Comparison of ENCODE assay signal across 8 mouse cellular contexts in the genomic region with DNA sequence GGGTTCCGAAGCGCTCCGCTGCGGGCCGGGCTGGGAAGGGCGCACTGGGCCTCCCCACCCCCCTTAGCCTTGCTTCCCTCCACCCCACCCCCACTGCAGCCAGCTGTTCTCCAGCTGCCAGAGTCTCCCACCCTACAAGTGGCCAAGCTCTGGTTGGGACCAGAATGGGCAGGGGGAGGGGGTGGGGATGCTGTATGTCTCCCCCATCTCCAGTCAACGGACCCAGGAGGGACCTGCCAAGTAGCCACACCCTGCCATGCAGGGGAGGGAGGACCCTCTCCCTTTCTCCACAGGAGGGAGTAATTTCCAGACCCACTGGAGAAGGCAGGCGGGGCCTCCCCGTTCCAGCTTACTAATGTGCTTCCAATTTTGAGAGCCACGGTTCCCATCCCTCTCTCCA. TPM values are rescaled to one million over a fixed set of nuclear protein-coding genes. Genes with fewer than 3 reads are reported as not detected.
DNase-seq lines count a peak whose midpoint lies in the region; ATAC-seq and TF ChIP-seq lines count a peak whose summit lies in the region.

No protein-coding gene starts in this region.

- DNase-seq in kidney, adult 2 months = no peak
- DNase-seq in ES-CJ7 (ENCODE audit: low read depth, low spot score) = peak; percentile 73
- DNase-seq in frontal cortex, adult 2 months (ENCODE audit: extremely low spot score in 1 of 2, low spot score in 1 of 2) = no peak
- DNase-seq in layer of hippocampus, adult 9-10 months (ENCODE audit: low spot score) = no peak
- DNase-seq in cerebellum, postnatal 36 days = no peak

- no peak for TF ChIP-seq POLR2A in kidney, adult 2 months (IDR thresholded peaks at IDR 0.05; ENCODE audit: low read depth, low read length)

- no peak for ATAC-seq in kidney, embryonic 14.5 days (ENCODE audit: low FRiP score, low TSS enrichment)
- no peak for ATAC-seq in heart, embryonic 11.5 days (replicated peaks; ENCODE audit: insufficient number of reproducible peaks, low FRiP score, low TSS enrichment)
- ATAC-seq in limb, embryonic 12.5 days (ENCODE audit: insufficient number of reproducible peaks, insufficient read depth, low FRiP score, low TSS enrichment, low read depth) = no peak

- no peaks in the 10 kb centered on the region for H3K9me3 ChIP-seq in kidney, embryonic 14.5 days (ENCODE audit: control insufficient read depth, low read length)
- H3K9me3 ChIP-seq in heart, embryonic 11.5 days (replicated peaks; ENCODE audit: control insufficient read depth, low read length) = no peaks in the 10 kb centered on the region
- H3K9me3 ChIP-seq in limb, embryonic 12.5 days = no peaks in the 10 kb centered on the region

- no peak for TF ChIP-seq CTCF in kidney, adult 2 months (conservative IDR thresholded peaks at IDR 0.05; ENCODE audit: insufficient read depth, insufficient read length, low read depth, low read length)

- no peaks in the 10 kb centered on the region for H3K36me3 ChIP-seq in kidney, embryonic 14.5 days (ENCODE audit: control insufficient read depth, insufficient read depth, low read length)
- no peaks in the 10 kb centered on the region for H3K36me3 ChIP-seq in kidney, adult 2 months (ENCODE audit: control insufficient read depth, insufficient read depth, low read length)
- H3K36me3 ChIP-seq in heart, embryonic 11.5 days (ENCODE audit: control insufficient read depth, insufficient read depth, low read length) = no peaks in the 10 kb centered on the region
- H3K36me3 ChIP-seq in limb, embryonic 12.5 days = peaks cover 9% of the 10 kb centered on the region

- peak overlapping the region; percentile 40 for H3K4me2 ChIP-seq in kidney, embryonic 14.5 days (replicated peaks; ENCODE audit: low read depth, low read length)
- H3K4me2 ChIP-seq in heart, embryonic 11.5 days = peak overlapping the region; percentile 54
- peak overlapping the region; percentile 56 for H3K4me2 ChIP-seq in limb, embryonic 12.5 days

- peak overlapping the region; percentile 92 for H3K27ac ChIP-seq in kidney, embryonic 14.5 days (ENCODE audit: low read depth, low read length)
- H3K27ac ChIP-seq in kidney, adult 2 months (ENCODE audit: insufficient read depth, low read depth, low read length) = no peak overlapping the region
- peak overlapping the region; percentile 92 for H3K27ac ChIP-seq in heart, embryonic 11.5 days (ENCODE audit: low read depth, low read length)
- peak overlapping the region; percentile 91 for H3K27ac ChIP-seq in limb, embryonic 12.5 days

- peak overlapping the region; percentile 9 for H3K4me3 ChIP-seq in kidney, embryonic 14.5 days (ENCODE audit: low read length)
- no peak overlapping the region for H3K4me3 ChIP-seq in kidney, adult 2 months (ENCODE audit: insufficient read depth, low read depth, low read length)
- peak overlapping the region; percentile 2; the same call in 1 of the 2 replicates for H3K4me3 ChIP-seq in heart, embryonic 11.5 days (ENCODE audit: low read depth, low read length)
- H3K4me3 ChIP-seq in limb, embryonic 12.5 days (replicated peaks) = peak overlapping the region; percentile 24

- peaks cover 67% of the 10 kb centered on the region for H3K4me1 ChIP-seq in kidney, embryonic 14.5 days (ENCODE audit: control insufficient read depth, insufficient read depth, low read length)
- peaks cover 14% of the 10 kb centered on the region; the same call in 1 of the 2 replicates for H3K4me1 ChIP-seq in kidney, adult 2 months (ENCODE audit: control insufficient read depth, insufficient read depth, low read length)
- peaks cover 66% of the 10 kb centered on the region for H3K4me1 ChIP-seq in heart, embryonic 11.5 days (ENCODE audit: control insufficient read depth, insufficient read depth, low read length)
- peaks cover 83% of the 10 kb centered on the region for H3K4me1 ChIP-seq in limb, embryonic 12.5 days (replicated peaks)

- 10% methylated on average over 10 of the region's 10 CpGs for WGBS in kidney, embryonic 14.5 days
- WGBS in kidney, adult 2 months = 36% methylated on average over 10 of the region's 10 CpGs
- 10% methylated on average over 10 of the region's 10 CpGs for WGBS in heart, embryonic 11.5 days (ENCODE audit: insufficient replicate concordance)
- WGBS in limb, embryonic 12.5 days = 4% methylated on average over 10 of the region's 10 CpGs

- peak overlapping the region; percentile 45; the same call in 1 of the 2 replicates for H3K9ac ChIP-seq in kidney, embryonic 14.5 days (ENCODE audit: low read depth, low read length)
- peak overlapping the region; percentile 59 for H3K9ac ChIP-seq in heart, embryonic 11.5 days (ENCODE audit: low read depth, low read length)
- peak overlapping the region; percentile 44 for H3K9ac ChIP-seq in limb, embryonic 12.5 days (replicated peaks)

- no peaks in the 10 kb centered on the region for H3K27me3 ChIP-seq in kidney, embryonic 14.5 days (ENCODE audit: control insufficient read depth, insufficient read depth, low read length)
- no peaks in the 10 kb centered on the region for H3K27me3 ChIP-seq in kidney, adult 2 months (replicated peaks; ENCODE audit: control insufficient read depth, insufficient read depth, low read length)
- H3K27me3 ChIP-seq in heart, embryonic 11.5 days (ENCODE audit: control insufficient read depth, insufficient read depth, low read length) = no peaks in the 10 kb centered on the region
- H3K27me3 ChIP-seq in limb, embryonic 12.5 days = no peaks in the 10 kb centered on the region

RNA-seq across cellular contexts. Expression of a gene that starts 4.7 kb away (rescaled TPM):
- polyA plus RNA-seq in kidney, embryonic 14.5 days (2014; fragmentation: Nextera tagmentation; extraction: Ambion mirVana) = 8.7 and 10.9 TPM in 2 replicates
- polyA plus RNA-seq in kidney, adult 2 months (2012; rRNA removed) = 15.7 and 17.8 TPM in 2 replicates
- 6.5 and 7.5 TPM in 2 replicates for polyA plus RNA-seq in heart, embryonic 11.5 days (2014; fragmentation: Nextera tagmentation; extraction: Ambion mirVana)
- 11.3 and 13.2 TPM in 2 replicates for polyA plus RNA-seq in limb, embryonic 12.5 days (2016; fragmentation: Nextera tagmentation; extraction: Ambion mirVana)
- 2.5 and 2.9 TPM in 2 replicates for polyA plus RNA-seq in frontal cortex, adult 2 months (2012; rRNA removed)

RNA-seq across cellular contexts. Expression of a gene that starts 17.6 kb away (rescaled TPM):
- polyA plus RNA-seq in kidney, embryonic 14.5 days (2014; fragmentation: Nextera tagmentation; extraction: Ambion mirVana) = 911 and 1,064 TPM in 2 replicates
- 2,603 and 2,904 TPM in 2 replicates for polyA plus RNA-seq in kidney, adult 2 months (2012; rRNA removed)
- 408 and 446 TPM in 2 replicates for polyA plus RNA-seq in heart, embryonic 11.5 days (2014; fragmentation: Nextera tagmentation; extraction: Ambion mirVana)
- polyA plus RNA-seq in limb, embryonic 12.5 days (2016; fragmentation: Nextera tagmentation; extraction: Ambion mirVana) = 535 and 537 TPM in 2 replicates
- 771 and 790 TPM in 2 replicates for polyA plus RNA-seq in frontal cortex, adult 2 months (2012; rRNA removed)

RNA-seq across cellular contexts. Expression of a gene that starts 19.1 kb away (rescaled TPM):
- 5.1 and 5.6 TPM in 2 replicates for polyA plus RNA-seq in kidney, embryonic 14.5 days (2014; fragmentation: Nextera tagmentation; extraction: Ambion mirVana)
- polyA plus RNA-seq in kidney, adult 2 months (2012; rRNA removed) = 0.11 TPM in 1 of 2 replicates, not detected in the other
- polyA plus RNA-seq in heart, embryonic 11.5 days (2014; fragmentation: Nextera tagmentation; extraction: Ambion mirVana) = 2.9 and 5.0 TPM in 2 replicates
- 6.3 and 8.6 TPM in 2 replicates for polyA plus RNA-seq in limb, embryonic 12.5 days (2016; fragmentation: Nextera tagmentation; extraction: Ambion mirVana)
- polyA plus RNA-seq in frontal cortex, adult 2 months (2012; rRNA removed) = 0.19 TPM in 1 of 2 replicates, not detected in the other

RNA-seq across cellular contexts. Expression of a gene that starts 32.6 kb away (rescaled TPM):
- polyA plus RNA-seq in kidney, embryonic 14.5 days (2014; fragmentation: Nextera tagmentation; extraction: Ambion mirVana) = 24.1 and 31.9 TPM in 2 replicates
- 11.4 and 12.1 TPM in 2 replicates for polyA plus RNA-seq in kidney, adult 2 months (2012; rRNA removed)
- 15.3 and 17.3 TPM in 2 replicates for polyA plus RNA-seq in heart, embryonic 11.5 days (2014; fragmentation: Nextera tagmentation; extraction: Ambion mirVana)
- 36.5 and 44.5 TPM in 2 replicates for polyA plus RNA-seq in limb, embryonic 12.5 days (2016; fragmentation: Nextera tagmentation; extraction: Ambion mirVana)
- 16.9 and 18.7 TPM in 2 replicates for polyA plus RNA-seq in frontal cortex, adult 2 months (2012; rRNA removed)
